Mouse (Mus musculus) lung, adult 2 months (tissue): ENCODE results near the gene Fut2.

Experiments used
- CTCF ChIP-seq: fragments of 200-500 bp; IDR thresholded peaks from 2 replicates; pipeline ENCODE4 v1.5.1; 2011; ENCODE audit warnings: mild to moderate bottlenecking, low read length, control low read depth; ENCODE audit not compliant: insufficient read depth
- POLR2A ChIP-seq: fragments of 200-500 bp; IDR thresholded peaks from 2 replicates; pipeline ENCODE4 v1.6.1; 2011; ENCODE audit warnings: low read depth, mild to moderate bottlenecking, control low read depth, low read length, borderline replicate concordance; ENCODE audit errors: extremely low read depth

DNA sequence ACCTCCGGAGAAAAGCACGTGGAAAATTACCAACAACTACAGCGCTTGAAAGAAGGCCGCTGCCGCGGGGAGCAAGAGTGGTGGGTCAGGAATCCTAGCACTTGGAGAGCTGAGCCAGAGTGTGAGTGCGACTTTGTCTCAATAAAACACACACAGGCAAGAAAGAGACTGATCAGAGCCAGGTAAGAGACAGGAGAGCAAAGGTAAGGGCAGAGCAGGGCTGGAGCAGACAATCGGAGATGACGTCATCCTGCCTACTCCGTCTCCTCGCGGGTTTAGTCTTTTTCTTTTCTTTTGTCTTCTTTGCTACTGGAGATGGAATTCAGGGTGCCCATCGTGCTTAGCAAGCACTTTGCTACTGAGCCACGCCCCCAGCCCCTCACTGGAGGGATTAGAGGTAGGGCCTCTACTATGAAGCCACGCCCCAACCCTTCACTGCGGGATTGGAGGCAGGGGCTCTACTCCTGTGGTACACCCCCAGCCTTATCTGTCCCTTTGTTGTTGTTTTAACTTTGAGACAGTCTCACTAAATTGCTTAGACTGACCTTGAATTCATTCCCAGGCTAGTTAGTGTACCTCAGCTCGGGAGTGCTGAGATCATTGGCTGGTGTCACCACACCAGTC, 11.7 kb downstream of the Fut2 start:
- TF ChIP-seq CTCF: no peak
- TF ChIP-seq POLR2A: no peak
